Mouse (Mus musculus): Measurements from ENCODE around the gene Rflnb.

GRCm38 (mm10) chr11:76045367-76045766, 17.8 kb upstream of the Rflnb start:
- TF ChIP-seq EP300 (IDR thresholded peaks at IDR 0.05; ENCODE audit: low read depth) (no peak), CTCF (IDR thresholded peaks at IDR 0.05; ENCODE audit: low read depth) (no peak)
